Mouse (Mus musculus) megakaryocyte, adult 5-6 weeks (primary cell): ENCODE results near the gene Ldlrad2. TPM values are rescaled to one million over a fixed set of nuclear protein-coding genes. Genes with fewer than 3 reads are reported as not detected.
"Not testable (repeated sequence)": the region's sequence is repeated elsewhere in the genome, so short reads cannot be mapped to it uniquely, and the experiment has no call there.

ENCODE experiments used
- ATAC-seq: 2 replicates; pipeline ENCODE4 v1.8.0; 2016; ENCODE audit warnings: mild to moderate bottlenecking, inconsistent platforms; ENCODE audit not compliant: poor library complexity, severe bottlenecking
- total RNA-seq, 2 experiments: library from RNA; stranded (forward) in 1 of 2; stranded (reverse) in 1 of 2; fragments of 153-499, 151-499 nt in 1 of 2; fragments of 221-1000, 200-1000 nt in 1 of 2; gene quantifications; 2 replicates each; pipeline versions ENCODE4 v1.2.3 to v1.2.4; 2015 to 2017

Ldlrad2 gene
- total RNA-seq (2015) (not detected in 2 replicates), total RNA-seq (2017) (not detected in 2 replicates)

DNA sequence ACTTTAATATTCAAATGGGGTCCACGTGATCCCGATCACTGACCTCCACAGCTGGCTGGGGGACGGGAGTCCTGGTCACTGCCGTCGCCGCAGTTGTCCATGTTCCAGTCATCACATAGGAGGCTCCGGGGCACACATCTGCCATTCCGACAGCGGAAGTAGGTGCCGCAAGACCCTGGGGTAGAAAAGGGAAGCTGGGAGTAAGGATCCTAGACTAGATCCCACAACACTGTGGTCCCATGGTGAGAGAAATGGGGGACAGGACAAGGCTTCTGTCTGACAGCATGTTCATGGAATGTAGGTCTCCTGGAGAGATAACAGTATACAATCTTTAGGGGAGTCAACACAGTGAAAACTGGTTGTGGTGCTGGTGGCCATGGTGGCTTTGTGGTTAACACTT is at the start of gene Ldlrad2:
Gene Ldlrad2, minus strand, starts transcription at position 101 of the 400 bp plus-strand sequence.
- ATAC-seq, result no peak

DNA sequence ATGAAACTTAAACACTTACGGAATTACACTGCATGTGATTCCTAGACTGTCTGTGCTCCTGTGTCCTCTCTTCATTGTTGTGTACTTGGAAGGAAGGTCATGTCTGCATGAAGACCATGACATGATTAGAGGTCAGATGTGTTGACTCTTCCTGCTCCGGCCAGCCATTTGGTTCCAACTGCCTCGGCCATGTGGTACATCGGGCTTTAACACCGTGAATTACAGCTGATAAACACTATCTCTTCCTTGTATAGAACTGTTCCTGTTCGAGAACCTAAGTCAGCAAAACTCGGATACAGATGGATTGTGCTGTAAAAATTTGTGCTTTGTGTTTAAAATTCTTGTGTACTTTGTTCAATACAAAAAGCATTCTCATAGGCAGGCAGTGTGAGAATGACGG is 48.5 kb upstream of the Ldlrad2 start:
- ATAC-seq, result no peak

DNA sequence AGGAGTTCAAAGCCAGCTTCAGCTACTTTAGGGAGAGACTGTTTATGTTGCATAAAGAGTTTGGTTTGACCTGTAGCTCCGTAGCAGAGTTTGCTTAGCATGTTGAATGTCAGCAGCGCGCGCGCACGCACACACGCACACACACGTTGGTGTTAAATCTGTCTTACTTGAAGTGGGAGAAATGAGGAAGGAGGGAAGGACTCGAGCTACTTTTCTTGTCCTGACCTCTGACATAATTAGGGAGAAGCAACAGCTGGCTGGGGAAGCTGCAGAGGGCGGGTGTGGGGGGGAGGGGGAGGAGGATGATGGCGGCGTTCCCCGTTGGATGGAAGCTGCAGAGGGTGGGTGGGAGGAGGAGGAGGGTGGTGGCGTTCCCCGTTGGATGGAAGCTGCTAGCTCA is 35.9 kb upstream of the Ldlrad2 start:
- peak; percentile 49 for ATAC-seq

DNA sequence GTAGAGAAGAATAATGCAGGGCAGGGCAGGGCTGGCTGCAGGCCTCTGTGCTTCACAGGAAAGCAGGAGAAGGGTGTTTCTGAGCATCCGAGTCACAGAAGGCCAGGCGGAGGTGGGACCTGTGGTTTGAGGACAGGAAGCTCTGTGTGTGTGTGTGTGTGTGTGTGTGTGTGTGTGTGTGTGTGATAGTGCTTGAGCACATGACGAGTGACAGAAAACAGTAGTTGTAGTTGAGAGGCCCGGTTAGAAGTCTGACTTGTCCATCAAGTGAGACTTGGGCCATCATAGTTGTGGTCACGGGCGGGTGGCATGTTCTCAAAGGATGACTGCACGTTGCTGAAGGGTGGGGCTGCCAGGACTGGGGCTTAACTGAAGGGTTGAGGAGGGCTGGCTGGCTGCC is 35.3 kb upstream of the Ldlrad2 start:
- ATAC-seq, result peak; percentile 87

DNA sequence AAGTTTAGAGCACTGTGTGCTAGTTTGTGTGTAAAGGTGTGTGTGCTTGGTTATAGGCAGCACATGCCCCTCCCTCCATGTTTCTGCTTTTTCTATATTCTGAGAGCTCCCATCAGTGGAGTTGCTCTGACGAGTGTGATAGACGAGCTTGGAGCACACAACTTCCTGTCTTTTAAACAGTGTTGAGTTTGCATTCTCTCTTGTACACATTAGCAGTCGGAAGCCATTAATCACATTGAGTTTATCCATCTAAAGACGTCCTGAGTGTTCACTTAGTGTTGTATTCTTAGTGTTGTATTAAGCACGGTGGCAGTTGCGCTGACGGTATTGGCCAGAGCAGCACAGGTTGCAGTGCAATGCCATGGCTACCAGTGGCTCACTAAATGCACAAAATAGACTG is 34.9 kb upstream of the Ldlrad2 start:
- ATAC-seq, result no peak; the same call in 1 of the 2 replicates

DNA sequence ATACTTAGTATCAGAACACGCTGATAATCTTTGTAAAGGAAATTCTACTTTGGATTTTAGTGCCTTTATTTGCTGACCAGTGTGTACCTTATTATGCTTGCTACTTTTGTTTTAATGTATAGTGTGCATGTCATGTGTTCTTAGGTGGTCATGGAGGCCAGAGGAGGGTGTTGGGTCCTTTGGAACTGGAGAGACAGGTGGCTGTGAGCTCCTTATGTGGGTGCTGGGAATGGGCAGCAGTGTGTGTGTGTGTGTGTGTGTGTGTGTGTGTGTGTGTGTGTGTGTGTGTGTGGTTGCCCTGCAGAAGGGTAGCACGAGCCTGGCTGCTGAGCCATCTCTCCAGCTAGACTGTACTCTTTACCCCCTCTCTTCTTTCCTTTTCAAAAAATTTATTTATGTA is 32.7 kb upstream of the Ldlrad2 start:
- ATAC-seq, result no peak

DNA sequence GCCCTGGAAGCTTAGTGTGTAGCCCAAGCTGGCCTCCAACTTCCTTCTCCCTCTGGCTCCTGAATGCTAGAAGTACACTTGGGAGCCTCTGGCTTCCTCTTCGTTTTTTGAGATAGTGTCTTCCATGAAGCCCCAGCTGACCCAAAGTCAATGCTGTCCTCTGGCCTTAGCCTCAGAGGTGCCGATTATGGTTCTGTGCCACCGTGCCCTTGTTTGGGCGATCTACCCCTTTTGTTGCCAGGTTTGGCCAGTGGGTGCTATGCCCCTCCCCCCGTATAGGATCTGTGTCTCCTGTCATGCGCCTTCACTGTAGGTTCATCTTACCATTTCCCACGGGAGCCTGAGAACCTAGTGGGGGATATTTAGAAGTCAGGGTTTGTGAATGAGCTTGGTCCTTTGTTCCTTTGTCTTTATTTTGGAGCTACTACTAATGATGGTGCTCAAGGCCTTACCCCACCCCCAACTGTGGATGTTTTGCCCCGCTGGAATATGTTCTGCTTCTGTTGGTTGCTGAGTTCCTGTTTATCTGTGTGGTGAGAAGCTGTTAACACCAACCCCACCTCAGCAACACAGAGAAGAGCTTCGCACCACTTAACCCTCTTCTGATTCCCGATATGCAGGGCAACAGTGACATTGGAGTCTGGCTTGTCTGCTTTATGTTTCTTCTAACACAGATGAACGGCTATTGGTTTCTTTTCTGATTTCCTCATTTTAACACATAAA is 29.2 kb upstream of the Ldlrad2 start:
- peak; percentile 64 for ATAC-seq

DNA sequence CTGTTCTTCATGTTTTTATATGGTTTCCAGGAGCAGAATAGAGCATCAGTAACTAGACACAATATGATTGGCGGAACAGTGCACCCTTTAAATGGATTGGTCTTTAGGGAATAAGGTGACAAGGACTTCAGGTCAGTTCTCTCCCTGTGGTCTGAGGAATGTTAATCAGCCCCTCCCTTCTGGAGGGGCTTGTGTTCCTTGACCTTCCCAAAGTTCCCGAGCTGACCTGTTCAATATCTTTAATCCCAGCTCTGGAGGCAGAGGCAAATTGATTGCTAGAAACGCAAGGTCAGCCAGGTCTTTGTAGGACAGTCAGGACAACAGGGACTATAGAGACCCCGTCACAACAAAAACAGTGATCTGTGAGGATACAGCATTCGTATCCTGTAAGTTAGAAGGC is 24.2 kb upstream of the Ldlrad2 start:
- ATAC-seq, result no peak

DNA sequence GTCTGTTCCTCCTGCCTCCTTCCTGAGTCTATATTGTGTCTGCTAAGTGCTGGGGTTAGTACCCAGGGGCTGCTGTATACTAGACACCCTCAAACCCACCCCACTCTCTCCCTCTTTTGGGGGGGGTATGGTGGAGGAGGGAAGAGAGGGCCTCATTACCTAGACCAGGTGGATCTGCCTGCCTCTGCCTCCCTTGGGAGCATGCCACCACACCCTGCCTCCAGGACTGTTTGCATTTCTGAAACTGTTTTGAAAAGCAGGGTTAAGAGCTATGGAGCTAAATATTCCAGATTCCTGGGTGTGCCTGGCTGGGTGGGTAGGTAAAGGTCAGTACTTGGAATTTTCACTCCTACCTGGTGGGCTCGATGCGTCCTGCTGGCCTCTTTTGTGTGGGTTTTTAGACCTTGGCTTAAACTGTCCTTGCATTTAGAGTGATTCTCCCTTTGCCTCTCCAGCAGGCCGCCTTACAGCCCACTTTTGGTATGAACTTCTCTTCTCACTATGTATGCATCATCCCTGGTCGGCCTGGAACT is 22.8 kb upstream of the Ldlrad2 start:
- ATAC-seq, result no peak

DNA sequence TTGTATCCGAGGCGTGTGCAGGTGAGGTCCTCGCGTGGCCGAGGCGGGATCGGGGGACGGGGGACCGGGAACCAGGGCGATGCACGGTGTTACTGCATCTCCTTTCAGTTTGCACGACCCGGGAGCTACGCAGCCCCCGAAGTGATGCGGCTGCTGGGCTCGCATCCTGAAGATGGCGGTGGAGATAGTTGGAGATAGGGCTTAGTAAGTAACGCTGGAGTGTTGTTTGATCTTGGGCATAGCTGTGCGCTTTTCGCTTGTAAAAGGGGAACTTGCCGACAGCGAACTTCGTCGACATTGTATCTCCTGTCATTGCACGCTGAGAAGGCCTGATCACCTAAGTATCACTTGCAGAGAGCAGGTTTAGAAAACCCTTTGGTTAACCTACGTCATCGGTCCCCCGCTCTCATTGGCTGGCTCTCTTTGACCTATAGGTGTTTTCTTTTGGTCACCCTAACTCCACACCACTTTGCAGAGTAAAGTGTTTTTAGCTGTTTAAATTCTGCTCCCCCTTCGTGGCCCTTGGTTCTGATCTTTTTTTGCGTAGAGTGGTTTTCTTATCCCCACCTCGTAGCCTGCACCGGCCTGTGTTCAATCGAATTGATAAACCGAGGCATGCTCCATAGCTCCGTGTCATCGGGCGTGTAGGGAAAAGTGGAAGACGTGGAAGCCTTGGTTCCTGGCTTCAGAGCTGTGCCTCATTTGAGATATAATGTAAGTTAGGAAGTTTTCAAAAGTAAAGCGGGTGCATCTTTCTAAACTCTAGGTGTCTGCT is 20.3 kb upstream of the Ldlrad2 start:
- ATAC-seq, result peak; percentile 34

DNA sequence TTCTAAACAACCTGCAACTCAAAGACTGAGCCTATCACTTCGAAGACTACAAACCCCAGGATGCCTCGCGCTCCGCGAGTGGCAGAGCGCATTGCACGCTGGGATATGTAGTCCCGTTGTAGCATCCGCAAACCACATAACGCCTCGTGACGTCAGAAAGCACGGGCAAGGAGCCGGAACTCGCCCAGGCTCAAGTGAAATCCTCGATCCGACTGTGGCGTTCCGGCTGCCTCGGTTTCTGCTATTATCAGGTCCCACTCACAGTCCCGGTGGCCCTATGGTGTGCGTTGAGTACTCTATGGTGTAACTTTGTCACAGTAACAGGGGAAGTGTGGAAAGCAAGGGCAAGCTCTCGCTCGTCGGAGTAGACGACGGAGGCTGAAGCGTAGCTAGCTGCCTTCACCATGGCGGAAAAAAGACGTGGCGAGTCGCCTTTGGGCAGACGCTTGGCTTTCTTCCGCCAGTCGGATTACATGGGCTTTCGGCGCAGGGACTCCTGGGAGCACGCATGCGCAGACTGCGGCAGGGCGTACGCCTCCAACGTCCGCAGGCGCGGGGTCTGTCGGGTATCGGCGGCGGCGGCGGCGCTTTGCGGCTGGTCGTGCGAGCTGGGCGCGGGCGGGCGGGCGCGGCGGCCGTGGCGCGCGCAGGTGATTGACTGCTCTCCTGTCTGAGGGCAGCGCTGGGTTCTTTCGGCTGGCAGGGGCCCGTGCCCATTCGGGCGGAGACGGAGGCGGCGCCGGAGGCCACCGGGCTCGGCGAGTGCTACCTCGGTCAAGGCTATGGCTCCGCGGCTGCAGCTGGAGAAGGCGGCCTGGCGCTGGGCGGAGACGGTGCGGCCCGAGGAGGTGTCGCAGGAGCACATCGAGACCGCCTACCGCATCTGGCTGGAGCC is 19.5 kb upstream of the Ldlrad2 start, which contains the start of gene Usp48:
Gene Usp48, plus strand, starts transcription at position 155 of the 895 bp plus-strand sequence.
- ATAC-seq, result peak; percentile 92

DNA sequence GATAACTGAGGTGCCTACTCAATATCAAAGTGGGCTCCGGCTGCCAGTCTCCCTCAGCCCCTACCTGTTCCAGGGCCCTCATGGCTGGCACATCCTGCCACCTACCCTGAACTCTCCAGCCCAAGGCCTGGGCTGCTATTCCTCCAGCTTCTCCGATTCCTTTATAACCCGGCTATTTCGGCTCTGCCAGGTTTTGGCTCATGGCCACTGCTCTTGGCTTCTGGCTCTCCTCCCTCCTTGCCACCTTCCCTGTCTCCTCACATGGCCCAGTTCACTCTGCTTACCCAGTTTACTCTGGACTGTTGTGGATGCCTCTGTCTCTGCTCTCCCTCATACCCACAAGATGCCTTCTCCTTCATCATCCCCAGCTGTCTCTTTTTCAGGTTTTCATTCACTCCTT is 16.6 kb upstream of the Ldlrad2 start:
- ATAC-seq, result no peak

DNA sequence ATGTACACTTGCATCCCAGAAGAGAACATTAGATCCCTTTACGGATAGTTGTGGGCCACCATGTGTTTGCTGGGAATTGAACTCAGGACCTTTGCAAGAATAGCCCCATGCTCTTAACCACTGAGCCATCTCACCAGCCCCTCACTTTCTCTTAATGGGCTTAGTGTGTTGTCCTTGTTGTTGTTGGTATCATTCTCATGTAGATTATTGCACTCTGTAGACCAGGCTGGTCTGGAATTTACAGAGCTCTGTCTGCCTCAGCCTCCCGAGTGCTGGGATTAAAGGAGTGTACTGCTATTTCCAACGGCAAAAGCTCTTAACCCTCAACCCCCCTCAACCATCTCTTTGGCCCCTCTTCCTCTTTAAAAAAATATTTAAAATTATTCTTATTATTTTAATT is 15.2 kb upstream of the Ldlrad2 start:
- ATAC-seq, result no peak

DNA sequence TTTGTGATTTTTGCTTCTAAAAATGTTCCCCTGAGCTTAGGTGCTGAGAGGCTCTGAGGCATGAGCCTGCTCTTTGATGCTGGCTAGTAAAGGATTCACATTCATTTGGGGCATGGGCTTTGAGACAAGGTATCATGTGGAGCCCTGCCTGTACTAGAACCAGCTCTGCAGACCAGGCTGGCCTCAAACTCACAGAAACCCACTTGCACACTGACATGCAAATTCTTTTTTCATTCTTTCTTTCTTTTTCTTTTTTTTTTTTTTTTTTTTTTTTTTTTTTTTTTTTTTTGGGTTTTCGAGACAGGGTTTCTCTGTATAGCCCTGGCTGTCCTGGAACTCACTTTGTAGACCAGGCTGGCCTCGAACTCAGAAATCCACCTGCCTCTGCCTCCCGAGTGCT is 14.7 kb upstream of the Ldlrad2 start:
- not testable (repeated sequence) for ATAC-seq

DNA sequence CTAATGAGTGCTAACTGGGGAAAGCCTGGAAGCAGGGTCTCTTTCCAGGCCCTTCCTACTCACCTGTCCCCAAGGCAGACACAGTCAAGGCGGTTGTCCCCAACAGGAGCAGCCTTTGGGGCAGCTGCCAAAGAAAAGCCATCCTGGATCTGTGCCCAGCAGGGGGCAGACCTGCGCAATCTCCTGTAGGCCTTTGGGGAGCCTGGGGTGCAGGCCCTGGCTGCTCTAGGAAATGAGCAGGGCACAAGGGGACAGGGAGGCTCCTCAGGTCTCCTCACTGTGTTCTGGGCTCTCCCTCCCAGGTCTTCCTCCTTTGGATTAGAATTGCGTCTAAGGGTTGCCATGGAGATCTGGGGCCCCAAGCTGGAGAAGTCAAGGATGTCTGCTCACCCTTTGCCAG is 7.4 kb upstream of the Ldlrad2 start:
- ATAC-seq, result peak; percentile 54; the same call in 1 of the 2 replicates

DNA sequence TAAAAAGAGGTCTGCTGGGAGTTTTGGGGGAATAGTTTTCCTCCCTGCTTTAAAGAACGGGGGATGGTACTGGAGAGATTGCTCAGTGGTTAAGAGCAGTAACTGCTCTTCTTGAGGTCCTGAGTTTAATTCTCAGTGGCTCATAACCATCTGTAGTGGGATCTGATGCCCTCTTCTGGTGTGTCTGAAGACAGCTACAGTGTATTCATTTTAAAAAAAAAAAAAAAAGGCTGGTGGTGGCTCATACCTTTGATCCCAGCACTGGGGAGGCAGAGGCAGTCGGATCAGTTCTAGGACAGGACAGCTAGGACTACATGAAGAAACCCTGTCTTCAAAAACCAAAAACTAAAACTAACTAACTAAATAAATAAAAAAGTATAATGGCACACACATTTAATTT is 5.9 kb upstream of the Ldlrad2 start:
- no peak for ATAC-seq

DNA sequence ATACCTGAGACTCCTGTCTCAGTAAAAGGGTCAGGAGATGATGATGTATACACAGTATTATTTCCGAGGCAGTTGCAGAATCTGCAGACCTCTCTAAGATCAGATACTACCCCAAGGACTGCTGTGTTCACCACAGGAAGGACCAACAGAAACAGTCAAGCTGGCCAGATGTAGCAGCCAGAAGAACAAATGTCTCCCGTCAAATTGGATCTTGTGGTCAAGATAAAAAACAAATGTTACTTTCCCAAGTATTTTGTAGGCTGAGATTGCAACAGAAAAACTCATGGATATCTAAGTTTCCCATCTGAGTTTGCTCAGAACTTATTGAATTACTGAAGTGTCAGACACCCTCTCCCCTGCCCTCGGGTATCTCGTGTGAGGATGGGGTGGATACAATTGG is 5.4 kb upstream of the Ldlrad2 start:
- no peak for ATAC-seq

DNA sequence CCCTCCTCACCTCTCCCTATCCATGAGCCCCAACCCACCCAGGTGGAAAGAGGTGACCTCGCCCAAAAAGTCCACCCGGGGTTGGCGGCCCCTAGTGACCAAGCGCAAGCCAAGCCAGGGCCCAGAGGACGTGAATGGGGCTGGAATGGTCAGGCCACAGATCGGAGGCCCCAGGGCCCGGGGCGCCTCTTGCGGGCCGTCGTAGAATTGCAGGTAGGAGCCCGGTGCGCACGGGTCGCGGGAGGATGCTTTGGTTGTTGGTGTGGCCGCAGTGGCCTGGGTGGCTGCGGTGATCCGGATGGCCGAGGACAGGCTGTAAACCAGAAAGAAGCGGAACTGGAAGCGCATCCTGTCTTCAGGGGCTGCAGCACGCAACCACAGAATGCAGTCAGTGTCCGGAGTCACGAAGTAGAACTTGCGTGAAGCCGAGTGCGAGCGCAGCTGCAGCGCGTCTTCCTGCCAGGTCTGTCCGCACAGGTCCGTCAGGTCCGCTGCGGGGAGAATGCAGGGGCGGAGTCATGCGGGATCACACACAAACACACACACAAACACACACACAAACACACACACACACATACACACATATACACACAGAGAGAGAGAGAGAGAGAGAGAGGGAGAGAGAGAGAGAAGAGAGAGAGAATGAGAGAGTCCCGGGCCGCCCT is 3.9 kb upstream of the Ldlrad2 start:
- ATAC-seq, result peak; percentile 89

DNA sequence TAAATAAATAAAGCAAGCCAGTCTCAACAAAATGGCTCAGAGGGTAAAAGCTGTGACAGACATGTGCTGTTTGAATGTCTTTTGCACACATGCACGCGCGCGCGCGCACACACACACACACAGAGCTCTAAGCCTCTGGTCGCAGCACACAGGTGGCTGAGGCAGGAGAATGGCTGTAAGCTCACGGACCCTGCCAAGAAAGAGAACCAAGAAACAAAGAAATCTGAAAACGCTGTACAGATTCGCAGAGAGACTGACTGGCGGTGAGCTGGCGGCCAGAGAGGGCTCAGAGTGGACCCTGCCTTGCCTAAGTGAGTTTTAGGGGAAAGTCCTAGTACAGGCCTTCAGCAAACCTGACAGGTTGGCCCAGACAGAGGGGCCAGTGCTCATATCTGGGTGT is 3.1 kb upstream of the Ldlrad2 start:
- ATAC-seq, result no peak

DNA sequence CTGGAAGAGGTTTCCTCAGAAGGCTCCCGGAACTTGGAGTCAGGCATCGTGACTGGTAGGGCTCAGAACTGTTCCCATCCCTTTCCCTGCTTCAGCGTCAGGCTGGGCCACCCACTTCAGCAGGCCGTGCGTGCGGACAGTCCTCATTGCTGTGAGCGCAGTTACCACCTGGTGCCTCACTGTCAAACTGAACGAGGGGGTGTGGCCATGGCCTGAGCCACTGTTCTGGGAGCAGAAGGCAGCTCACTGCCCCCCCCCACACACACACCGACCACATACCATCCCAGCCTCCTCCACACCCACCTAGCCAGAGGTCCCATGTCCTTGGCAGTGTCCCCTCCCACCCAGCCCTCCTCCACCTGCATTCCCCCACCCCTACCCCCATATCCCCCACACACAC is 4.5 kb downstream of the Ldlrad2 start:
- no peak for ATAC-seq
